Mouse (Mus musculus): ENCODE measurements around the gene Psma6. TPM values are rescaled to one million over a fixed set of nuclear protein-coding genes. Genes with fewer than 3 reads are reported as not detected.
"Not testable (repeated sequence)": the region's sequence is repeated elsewhere in the genome, so short reads cannot be mapped to it uniquely, and the experiment has no call there.

The Psma6 gene
- polyA plus RNA-seq, 1 experiment: 197 TPM

DNA sequence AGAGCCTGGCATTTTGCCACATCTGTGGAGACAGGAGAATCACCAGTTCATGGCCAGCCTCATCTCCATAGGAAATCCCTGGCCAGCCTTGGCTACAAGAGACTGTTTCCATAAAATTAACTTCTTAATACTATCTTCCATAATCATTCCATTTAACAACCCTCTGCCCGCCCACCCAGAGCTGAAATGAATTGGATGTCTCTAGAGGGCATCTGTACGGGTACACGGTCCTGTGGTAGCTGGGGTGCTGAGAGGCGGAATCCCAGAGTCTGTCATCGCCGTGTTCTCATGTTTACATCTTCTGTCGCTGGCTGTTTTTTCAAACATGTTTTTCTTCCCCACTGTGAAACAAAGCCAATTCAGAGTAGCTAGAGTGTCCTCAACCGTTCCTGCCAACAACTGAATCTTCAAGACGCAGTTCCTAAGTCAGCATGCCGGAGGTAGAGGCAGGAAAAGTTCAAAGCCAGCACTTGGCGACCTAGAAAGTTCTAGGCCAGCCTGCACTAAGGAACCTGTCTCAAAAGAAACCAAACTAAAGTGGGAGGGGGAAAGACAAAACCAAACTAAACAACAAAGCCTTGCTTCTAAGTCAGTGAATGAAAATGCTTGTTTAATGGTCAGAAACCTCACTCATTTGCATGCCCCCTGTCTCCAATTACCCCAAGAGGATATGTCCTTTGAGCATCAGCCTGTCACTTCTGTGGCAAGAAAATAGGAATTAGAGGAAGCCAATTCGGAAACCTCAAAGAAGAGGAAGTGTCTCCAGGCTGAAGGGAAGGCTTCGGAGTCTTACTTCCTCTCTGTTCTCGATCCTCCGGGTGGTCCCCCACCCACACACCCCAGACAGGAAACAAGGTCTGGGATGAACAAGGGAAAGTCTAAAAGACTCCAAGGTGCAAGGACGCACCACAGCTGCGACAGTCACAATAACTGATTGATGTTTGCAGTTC is 5.4 kb downstream of the Psma6 start:
- TF ChIP-seq CTCF (IDR thresholded peaks at IDR 0.05; ENCODE audit: borderline replicate concordance, insufficient read depth, low read length): no peak
- no peak for TF ChIP-seq POLR2A (IDR thresholded peaks at IDR 0.05; ENCODE audit: low read depth, low read length)
- peaks cover 7% of the 10 kb centered on the region; the same call in 1 of the 2 replicates for H3K4me1 ChIP-seq (ENCODE audit: control insufficient read depth, insufficient read depth, low read length)
- H3K27ac ChIP-seq (ENCODE audit: insufficient read depth, low read length): no peak overlapping the region
- H3K4me3 ChIP-seq (ENCODE audit: insufficient read depth, low read length): no peak overlapping the region

DNA sequence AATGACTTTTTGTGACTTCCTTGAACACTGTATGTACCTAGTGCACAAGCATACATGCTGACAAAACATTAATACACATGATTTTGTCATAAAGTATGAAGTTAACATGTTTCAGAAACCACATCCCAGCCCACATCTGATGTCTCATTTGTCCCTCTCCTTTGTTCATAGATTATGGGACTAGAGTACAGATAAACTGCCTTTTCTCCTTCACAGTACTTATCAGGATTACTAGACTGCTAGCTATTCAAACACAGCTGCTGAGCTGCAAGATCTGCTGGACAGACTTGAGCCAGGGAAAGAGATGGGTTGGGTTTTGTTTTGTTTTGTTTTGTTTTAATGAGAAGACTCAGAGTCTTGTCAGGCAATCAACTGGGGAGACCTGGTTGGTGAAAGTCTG is 8.1 kb downstream of the Psma6 start:
- H3K27ac ChIP-seq (ENCODE audit: insufficient read depth, low read length): peak overlapping the region; percentile 37; the same call in 1 of the 2 replicates
- H3K4me1 ChIP-seq (ENCODE audit: control insufficient read depth, insufficient read depth, low read length): peaks cover 7% of the 10 kb centered on the region; the same call in 1 of the 2 replicates
- TF ChIP-seq POLR2A (IDR thresholded peaks at IDR 0.05; ENCODE audit: low read depth, low read length) (no peak), CTCF (IDR thresholded peaks at IDR 0.05; ENCODE audit: borderline replicate concordance, insufficient read depth, low read length) (no peak)
- no peak overlapping the region for H3K4me3 ChIP-seq (ENCODE audit: insufficient read depth, low read length)

DNA sequence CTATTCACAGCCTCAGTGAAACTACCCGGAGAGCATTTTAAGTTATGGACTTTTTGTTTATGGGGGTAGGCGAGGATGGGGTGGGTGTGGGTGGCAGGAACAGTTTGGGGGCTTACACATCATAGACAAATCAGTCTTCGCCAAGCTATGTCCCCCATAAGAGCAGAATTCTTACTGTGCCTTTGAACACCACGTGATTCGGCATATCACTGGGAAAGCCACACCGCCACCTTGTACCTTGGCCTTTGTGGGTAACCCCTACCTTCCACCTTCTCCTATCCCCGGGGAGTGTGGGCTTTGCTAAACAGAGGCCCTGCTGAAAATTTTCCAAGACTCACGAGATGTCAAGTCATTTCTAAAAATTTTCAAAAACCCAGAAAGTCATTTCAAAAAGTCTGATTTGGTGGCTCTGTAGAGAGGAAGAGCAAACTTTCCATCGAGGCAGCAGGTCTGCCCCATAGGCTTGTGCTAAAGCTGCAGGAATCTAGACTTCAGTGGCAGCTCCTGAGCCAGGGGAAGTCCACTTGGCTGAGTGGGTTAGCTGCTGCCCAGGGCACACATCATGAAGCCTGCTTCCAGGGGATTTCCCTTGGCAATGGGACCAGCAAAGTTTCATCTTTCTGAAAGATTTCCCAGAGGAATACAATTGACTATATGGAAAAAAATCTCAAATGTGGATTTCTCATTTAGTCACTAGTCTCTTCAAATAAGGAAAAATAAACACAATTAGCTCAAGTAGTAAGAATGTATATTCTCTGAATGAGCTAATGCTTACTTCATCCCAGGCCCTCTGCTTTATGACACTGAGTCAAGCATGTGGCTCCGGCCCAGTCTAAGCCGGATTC is 8.9 kb downstream of the Psma6 start:
- H3K4me1 ChIP-seq (ENCODE audit: control insufficient read depth, insufficient read depth, low read length): peaks cover 5% of the 10 kb centered on the region; the same call in 1 of the 2 replicates
- peak overlapping the region; percentile 39; the same call in 1 of the 2 replicates for H3K27ac ChIP-seq (ENCODE audit: insufficient read depth, low read length)
- H3K4me3 ChIP-seq (ENCODE audit: insufficient read depth, low read length): no peak overlapping the region
- TF ChIP-seq CTCF (IDR thresholded peaks at IDR 0.05; ENCODE audit: borderline replicate concordance, insufficient read depth, low read length) (no peak), POLR2A (IDR thresholded peaks at IDR 0.05; ENCODE audit: low read depth, low read length) (no peak)

DNA sequence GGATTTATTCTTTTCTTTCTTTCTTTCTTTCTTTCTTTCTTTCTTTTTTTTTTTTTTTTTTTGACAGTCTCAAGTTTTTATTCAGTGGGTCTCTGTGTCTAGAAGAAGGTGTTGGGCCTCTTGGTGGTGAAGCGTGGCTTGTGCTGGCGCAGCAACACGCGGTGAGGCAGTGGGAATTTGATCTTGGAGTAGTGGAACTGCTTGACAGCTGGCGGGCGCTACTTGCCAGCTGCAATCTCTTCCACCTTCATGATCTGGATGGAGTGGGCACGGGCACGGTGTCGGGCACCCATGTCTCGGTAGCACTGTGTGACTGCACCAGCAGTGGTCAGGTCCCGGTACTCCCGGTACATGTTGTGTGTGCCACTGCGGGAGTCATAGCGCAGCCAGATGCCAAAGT is 11.6 kb downstream of the Psma6 start:
- not testable (repeated sequence) for H3K4me3 ChIP-seq (ENCODE audit: insufficient read depth, low read length); H3K4me1 ChIP-seq (ENCODE audit: control insufficient read depth, insufficient read depth, low read length); H3K27ac ChIP-seq (ENCODE audit: insufficient read depth, low read length)

DNA sequence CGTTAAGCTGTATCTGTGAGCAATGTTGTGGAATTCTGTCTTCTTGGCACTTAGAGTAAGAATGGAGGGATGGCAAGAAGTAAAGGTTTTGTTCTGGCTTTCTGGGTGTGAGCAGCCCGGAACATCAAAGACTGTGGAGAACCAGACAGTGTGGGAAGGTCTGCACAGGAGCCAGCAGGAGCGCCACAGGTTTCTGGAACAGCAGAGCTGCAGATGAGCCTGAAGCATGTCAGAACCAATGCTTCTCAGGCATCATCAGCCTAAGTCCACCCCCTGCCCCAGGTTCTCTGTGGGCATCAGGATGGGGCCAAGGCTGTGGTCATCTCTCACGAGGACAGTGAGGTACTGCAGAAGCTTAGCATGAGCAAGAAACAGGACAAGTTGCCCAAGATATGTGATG is 12.5 kb downstream of the Psma6 start:
- H3K27ac ChIP-seq (ENCODE audit: insufficient read depth, low read length): no peak overlapping the region
- H3K4me3 ChIP-seq (ENCODE audit: insufficient read depth, low read length): no peak overlapping the region
- TF ChIP-seq CTCF (IDR thresholded peaks at IDR 0.05; ENCODE audit: borderline replicate concordance, insufficient read depth, low read length): no peak
- TF ChIP-seq POLR2A (IDR thresholded peaks at IDR 0.05; ENCODE audit: low read depth, low read length): no peak
- H3K4me1 ChIP-seq (ENCODE audit: control insufficient read depth, insufficient read depth, low read length): peaks cover 2% of the 10 kb centered on the region

DNA sequence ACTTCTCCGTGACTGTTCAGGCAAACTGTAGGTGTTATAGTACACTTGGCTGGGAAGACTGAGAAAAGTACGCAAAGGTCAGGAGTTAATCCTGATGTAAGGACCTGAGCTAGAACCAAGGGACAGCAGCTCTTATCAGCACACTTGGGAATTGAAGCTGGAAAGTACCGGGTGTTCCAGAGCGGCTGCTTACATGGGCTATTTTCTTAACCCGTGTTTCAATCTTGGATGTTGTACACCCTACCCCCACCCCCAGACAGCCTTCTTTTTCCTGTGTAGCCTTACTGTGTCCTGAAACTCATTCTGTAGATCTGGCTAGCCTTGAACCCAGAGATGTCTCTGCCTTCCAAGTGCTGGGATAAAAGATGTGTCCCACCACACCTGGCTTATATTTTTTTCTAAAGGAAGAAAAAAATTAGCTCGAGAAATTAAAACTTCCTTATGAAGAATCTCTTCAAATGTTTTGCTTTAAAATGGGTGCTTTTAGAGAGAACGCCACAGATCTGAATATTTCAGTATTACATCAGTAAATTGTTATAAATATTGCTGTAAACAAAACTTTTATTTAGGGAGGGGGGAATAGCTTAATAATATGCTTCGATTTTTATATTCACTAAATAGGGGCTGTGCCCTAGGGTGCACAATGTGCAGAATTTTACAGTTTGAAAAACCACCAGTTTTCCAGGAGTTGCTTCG is 13.7 kb downstream of the Psma6 start:
- Histone ChIP-seq H3K27ac (ENCODE audit: insufficient read depth, low read length) (peak overlapping the region; percentile 93), H3K4me1 (ENCODE audit: control insufficient read depth, insufficient read depth, low read length) (peaks cover 1% of the 10 kb centered on the region), H3K4me3 (ENCODE audit: insufficient read depth, low read length) (peak overlapping the region; percentile 74)
- TF ChIP-seq POLR2A (IDR thresholded peaks at IDR 0.05; ENCODE audit: low read depth, low read length) (no peak; the same call in 1 of the 2 replicates), CTCF (IDR thresholded peaks at IDR 0.05; ENCODE audit: borderline replicate concordance, insufficient read depth, low read length) (no peak)

DNA sequence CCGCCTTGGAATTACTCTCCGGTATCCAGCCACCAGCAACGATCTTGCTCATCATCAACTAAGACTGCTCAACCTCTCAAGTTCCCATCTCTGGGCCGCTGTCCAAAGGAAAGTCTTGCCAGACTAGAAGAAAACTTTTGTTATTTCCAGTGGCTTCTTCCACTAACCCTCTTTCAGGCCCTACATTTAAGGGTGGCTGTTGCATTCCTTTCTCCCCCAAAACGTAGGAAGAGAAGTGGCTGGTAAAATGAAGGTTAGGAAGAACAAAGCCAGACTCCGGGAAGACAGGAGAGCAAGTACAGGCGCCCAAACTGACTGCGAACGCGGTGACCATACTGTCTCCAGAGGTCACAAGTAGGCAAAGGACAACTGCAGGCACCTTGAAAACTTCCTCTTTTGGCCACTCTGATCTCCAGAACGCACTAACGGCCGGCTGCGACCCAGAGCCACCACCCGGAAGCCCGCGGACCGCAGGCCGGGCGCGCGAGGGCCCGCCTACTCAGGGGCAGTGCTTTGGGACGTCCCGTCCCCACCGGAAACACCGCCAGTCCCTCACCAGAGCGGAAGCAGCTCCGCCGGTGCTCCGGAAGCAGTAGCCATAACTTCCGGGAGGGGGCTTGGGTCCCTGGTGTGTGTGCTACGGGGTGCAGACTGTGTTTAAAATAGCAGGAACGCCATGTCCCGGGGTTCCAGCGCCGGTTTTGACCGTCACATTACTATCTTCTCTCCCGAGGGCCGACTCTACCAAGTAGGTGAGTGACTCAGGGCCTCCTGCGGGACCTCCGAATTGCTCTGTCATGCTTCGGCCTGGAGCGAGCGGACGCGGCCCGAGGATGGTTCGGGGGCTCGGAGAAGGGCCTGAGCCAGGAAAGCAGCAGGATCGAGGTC is 14.5 kb downstream of the Psma6 start:
- H3K4me3 ChIP-seq (ENCODE audit: insufficient read depth, low read length): peak overlapping the region; percentile 81
- TF ChIP-seq CTCF (IDR thresholded peaks at IDR 0.05; ENCODE audit: borderline replicate concordance, insufficient read depth, low read length): no peak
- TF ChIP-seq POLR2A (IDR thresholded peaks at IDR 0.05; ENCODE audit: low read depth, low read length): peak; percentile 96
- peak overlapping the region; percentile 93 for H3K27ac ChIP-seq (ENCODE audit: insufficient read depth, low read length)
- H3K4me1 ChIP-seq (ENCODE audit: control insufficient read depth, insufficient read depth, low read length): no peaks in the 10 kb centered on the region; the same call in 1 of the 2 replicates

DNA sequence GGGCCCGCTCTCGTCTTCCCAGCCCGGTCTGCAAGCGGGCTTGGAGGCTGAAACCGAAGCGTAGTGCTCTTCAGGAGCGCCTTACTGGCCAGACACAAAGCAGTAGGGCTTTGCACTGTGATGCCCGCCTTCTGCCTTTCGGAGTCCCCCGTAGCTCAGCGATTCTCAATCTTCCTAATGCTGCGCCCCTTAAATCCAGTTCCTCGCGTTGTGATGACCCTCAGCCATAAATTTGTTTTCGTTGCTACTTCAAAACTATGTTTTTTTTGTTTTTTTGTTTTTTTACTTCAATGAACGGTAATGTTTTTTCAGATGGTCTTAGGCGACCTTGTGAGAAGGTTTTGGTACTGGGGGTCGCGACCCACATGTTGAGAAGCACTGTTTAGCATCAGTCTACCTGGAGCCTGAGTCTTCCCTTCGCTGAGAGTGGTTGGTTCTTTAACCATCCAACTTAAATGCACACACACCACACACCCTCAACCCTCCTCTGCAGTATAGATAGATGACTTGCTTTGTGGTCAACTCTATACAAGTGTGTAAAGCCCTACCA is 15.2 kb downstream of the Psma6 start:
- H3K27ac ChIP-seq (ENCODE audit: insufficient read depth, low read length): peak overlapping the region; percentile 55
- peak overlapping the region; percentile 81 for H3K4me3 ChIP-seq (ENCODE audit: insufficient read depth, low read length)
- H3K4me1 ChIP-seq (ENCODE audit: control insufficient read depth, insufficient read depth, low read length): no peaks in the 10 kb centered on the region; the same call in 1 of the 2 replicates
- TF ChIP-seq CTCF (IDR thresholded peaks at IDR 0.05; ENCODE audit: borderline replicate concordance, insufficient read depth, low read length): no peak
- no peak for TF ChIP-seq POLR2A (IDR thresholded peaks at IDR 0.05; ENCODE audit: low read depth, low read length)
